Mouse (Mus musculus) right cerebral cortex, postnatal 14 days (tissue): ENCODE measurements around the gene Bmp8b.
"Not testable (repeated sequence)": the region's sequence is repeated elsewhere in the genome, so short reads cannot be mapped to it uniquely, and the experiment has no call there.

Source experiments
- DNase-seq: peaks from one replicate; pipeline ENCODE4 v3.0.0; 2022

Gene Bmp8b

DNA sequence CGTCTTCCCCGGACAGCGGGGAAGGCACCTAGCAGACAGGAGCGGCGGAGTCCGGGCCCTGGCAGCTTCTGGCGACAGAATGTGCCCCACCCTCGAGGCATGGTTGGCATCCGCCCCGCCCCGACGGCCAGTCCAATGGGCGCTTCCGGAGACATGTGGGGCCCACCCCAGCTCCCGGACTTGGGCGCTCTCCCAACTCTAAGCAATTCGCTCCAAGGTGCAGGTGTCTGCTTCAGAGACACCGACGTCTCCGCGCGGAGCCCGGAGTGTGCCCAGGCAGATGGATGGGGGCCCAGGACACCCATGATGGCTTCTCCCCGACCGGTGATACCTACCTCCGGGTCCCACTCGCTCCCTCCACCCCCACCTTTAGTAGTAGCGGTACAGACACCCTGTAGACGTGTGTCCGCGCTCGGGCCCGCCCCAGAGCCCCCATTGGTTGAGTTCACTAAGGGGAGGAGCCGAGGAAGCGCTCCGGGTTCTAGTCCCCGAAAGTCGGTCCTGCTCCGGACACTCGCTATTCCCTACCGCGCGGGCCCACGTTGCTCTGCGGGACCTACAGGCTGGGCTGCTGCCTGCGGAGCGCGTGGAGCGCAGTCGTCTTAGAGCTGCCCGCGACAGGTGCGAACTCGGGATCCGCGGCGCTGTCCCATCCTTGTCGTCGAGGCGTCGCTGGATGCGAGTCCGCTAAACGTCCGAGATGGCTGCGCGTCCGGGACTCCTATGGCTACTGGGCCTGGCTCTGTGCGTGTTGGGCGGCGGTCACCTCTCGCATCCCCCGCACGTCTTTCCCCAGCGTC lies at the start of gene Bmp8b:
Bmp8b (plus strand) TSS at position 515 of the 800 bp plus-strand sequence.
- no peak for DNase-seq

DNA sequence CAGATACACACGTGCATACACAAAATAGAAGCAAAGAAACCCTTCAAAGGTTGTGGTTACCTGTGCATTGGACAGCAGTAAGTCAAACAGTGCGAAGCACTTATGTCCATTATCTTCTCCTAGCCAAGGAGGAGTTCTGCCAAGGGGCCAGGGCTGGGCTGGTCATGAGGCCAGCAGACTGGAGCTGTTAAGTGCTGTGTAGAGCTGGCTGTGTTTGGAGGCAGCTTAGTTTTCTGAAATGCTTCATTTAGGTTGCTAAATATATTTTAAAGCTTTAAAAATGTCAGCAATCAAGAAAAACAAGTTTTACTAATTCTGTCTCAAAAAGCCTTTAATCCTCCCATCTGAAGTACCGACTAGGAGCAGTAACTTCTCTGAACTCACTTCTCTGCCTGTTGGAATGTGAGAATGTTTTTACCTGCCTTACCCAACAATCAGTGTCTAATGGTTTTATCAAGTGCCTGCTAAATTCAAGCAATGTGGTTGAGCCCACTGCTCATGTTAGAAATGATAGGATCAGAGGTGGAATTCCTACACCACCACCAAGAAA lies 48.3 kb upstream of the Bmp8b start:
- DNase-seq = no peak

DNA sequence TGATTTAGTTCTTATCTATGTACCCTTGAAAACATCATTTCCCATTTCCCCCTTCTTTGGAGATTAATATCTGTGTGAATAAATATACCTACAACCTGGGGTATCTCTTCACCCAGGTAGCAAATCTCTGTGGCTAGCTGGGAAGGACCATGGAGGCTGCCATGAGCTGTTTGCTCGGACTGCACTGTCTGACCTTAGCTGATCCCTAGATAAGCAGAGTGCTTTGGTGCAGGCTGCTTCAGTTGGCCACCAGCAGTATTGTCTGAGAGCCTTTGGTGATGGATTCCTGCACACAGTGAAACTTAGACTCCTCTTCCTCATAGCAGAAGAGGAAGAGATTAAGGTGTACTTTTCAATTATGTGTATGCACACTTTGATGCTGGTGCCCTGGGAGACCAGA lies 47.0 kb upstream of the Bmp8b start:
- no peak for DNase-seq

DNA sequence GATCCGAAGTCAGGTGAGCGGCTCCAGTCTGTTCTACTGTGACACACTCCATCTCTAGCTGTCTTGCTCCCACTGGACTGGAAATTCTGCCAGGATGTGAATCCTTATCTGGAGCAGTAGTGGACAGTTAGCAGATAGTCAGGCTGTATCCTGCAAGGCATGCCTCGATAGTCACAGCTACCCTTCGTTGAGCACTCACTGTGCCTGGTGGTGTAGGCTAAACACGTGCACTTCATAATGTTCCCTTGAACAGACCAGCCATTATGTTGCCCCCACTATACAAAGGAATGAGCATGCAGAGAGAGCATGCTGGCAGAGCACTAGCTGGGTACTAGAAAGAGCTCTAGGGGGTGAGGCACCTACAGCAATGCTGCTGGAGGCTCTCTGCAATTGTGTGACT lies 43.2 kb upstream of the Bmp8b start:
- no peak for DNase-seq

DNA sequence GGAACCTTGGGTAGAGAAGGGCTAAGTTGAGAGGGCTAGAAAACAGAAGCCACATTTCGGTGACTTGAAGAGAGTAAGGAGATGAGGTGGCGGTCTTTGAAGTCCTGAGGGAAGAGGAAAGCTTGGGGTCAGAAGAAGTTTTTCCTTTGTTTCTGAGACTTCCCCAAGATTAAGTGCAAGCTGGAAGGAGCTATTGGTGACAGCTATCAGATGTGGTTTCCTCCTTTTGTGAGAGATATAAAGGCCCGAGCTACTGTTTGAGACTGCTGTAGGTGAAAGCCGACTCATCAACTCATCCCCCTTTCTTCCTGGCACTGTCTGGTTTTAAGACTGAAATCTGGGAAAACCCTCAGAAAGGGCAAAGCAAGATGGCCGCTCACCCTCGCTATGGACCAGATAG lies 36.3 kb upstream of the Bmp8b start:
- DNase-seq = no peak

DNA sequence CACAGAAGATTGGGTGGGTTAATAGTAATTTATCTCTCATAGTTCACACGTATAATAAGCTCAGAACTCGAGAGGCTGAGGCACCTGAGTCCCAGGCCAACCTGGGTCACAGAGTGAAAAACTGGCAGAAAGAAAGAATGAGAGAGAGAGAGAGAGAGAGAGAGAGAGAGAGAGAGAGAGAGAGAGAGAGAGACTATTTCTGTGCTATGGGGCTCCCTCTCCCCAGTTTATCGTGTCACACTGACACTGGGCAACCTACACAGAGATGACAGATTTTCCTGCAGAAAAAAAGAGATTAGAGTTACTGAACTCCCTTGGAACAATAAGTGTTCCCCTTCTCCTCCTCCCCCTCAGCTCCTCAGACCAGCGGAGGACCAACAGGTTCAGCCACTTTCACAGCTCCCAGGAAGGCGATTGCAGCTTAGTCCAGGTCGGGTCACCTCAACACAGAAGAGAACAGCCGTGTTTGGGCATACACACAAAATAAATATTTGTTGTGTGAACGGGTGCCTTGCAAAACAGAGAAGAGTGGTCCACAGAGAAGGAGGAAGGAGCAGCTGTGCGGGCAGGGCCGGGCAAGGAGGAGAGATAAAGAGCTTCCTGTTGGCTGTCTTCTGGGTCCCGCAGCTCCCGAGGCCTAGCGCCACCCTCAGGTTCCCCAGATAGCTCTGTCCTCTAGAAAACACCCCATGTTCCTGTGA lies 33.5 kb upstream of the Bmp8b start:
- peak; percentile 67 for DNase-seq

DNA sequence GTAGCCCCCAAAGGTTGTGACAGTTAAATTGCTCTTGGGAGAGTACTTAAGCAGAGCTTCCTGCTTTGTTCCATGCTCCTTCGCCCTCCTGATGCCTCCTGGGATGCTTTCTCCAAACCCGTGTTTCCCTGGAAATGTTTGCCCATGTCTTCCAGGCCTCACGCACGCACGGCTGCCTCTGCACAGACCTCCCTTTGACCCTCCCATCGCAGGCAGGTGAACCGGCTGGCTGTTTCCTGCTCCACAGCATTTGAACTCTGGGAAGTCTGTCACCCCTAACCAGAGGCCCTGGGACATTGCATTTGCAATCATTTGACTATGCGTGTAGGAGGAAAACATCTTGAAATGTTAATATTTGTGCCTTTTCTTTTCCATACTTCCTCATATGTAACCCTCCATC lies 28.0 kb upstream of the Bmp8b start:
- DNase-seq = no peak

DNA sequence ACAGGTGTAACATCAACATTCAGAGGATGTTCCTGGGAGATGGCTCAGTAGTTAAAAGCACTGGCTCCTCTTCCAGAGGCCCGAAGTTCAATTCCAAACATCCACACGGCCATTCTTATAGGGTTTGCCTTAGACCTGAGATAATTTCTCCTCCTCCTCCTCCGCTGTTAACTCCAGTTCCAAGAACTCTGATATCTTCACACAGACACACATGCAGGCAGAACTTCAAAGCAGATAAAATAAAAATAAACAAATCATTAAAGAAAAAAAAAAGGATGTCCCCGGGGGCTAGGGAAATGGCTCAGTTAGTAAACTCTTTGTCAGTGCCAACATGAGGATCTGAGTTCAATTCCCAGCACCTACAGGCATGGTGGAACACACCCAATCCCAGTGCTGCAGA lies 26.7 kb upstream of the Bmp8b start:
- DNase-seq = no peak

DNA sequence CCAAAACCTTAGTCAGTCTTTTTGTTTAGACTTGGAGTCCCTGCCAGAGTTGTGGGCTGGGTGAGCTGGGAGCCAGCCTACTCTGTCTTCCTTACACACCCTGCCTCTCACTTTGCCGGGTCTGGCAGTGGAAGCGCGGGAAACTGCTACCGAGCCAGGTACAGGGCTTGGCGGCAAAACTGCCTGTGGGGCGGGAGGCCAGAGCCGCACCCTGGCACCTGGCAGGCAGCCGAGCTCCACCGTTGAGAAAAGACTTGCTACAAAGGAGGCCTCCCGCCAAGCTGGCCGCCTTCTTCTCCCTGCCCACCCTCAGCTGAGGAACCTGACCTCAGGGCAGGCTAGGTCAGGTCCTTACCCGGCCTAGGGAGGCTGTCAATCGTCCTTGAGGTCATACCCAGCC lies 24.2 kb upstream of the Bmp8b start:
- DNase-seq = peak; percentile 36

DNA sequence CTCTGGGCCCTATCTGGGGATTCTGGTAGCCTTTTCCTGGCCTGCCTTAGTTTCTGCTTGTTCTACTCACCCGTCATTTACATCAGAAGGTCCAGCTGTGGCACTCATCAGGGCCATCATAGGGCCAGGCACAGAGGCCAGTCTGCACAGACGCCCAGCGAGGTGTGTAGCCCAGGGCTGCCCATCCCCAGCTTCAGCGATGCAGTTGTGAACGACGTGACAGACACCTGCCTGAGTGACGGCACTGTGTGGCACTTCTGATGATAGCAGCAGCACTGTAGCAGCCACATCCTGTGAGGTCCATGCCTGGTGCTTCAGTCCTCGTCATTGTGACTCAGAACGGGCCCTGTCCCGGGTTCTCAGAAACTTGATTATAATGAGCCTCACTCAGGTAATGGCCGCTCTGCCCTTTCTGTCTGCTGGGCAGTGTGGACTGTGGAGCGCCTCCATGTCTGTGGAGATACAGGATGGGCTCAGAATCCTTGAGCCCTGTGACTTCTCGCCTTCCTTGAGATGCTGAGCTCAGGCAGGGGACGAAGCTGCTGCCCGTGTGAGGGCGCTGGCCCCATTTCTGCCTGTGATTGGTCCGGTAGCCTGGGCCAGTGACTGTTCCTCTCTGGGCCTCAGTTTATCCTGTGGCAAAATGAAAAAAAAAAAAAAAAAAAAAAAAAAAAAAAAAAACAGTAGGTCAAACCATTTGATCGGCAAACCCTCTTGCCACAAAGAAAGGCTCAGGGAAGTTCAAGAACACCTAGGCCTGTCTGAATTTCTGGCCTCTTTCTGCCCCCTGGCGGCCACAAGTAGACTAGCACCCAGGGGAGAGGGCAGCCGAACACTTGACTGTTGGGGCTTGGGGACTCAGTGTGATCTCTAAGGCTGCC lies 22.4 kb upstream of the Bmp8b start:
- peak; percentile 44 for DNase-seq

DNA sequence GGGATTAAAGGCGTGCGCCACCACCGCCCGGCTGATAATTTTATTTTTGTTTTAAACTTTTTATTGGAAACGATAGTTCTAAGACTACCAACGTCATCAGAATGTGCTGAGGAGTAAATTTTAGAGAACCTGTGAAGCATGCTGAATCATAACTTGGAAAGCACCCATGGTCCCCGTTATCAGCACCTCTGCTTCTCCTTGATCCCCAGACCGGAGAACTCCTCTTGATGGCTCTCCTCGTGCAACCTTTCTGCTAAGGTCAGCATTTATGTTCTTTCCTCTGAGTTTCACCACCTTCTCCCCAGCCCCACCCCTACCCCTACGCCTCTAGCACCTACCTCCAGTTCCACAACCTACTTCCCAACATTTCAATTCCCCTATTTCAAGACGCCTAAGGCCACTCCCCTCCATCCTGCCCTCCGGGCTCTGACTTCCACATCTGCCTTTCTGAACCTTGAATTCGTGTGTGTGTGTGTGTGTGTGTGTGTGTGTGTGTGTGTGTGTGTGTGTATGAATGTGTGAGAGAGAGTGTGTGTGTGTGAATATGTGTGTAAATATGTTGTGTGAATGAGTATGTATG lies 21.6 kb upstream of the Bmp8b start:
- no peak for DNase-seq

DNA sequence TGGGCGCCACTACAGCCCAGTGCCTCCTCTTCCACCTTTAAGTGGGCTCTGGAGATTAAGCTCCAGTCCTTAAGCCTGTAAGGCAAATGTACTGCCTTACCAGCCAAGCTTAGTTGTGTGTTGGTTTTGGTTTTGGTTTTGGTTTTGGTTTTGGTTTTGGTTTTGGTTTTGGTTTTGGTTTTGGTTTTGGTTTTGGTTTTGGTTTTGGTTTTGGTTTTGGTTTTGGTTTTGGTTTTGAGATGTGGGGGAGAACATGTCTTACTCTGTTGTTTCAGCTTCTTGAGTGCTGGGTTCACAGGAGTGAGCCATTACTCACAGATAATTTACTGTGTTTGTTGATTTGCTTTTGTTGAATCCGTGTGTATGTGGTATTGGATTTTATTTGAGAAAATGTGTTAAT lies 19.7 kb upstream of the Bmp8b start:
- DNase-seq = no peak

DNA sequence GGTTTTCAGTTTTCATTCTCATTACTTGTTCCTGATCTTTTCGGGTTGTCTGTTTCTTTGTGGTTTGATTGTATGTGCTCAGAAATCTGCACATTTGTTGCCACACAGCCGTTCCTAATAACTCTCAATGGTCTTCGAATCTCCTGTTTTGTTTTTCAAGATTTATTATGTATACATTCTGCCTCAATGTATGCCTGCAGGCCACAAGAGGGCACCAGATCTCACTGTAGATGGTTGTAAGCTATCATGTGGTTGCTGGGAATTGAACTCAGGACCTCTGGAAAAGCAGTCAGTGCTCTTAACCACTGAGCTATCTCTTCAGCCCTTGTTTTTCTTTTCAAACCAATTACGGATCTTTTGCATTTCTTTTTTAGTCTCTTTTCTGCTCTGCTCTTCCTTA lies 18.6 kb upstream of the Bmp8b start:
- DNase-seq = no peak

DNA sequence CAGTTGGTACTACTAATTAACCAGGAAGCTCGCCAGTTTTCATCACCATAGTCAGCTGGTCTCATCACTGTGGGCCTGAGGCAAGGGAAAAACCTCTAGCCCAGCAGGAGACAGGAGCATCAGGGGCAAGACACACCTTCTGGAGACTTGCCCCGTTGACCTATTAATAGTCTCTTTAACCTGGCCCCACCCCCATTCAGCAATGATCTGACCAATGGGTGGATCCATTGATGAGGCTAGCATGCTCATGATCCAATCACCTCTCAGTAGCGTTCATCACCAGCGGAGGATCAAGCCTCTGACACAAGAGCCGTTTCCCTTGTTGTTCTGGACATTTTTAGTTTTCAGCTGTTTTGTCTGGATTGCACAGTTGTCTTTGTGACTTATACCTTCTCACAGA lies 12.3 kb upstream of the Bmp8b start:
- no peak for DNase-seq

DNA sequence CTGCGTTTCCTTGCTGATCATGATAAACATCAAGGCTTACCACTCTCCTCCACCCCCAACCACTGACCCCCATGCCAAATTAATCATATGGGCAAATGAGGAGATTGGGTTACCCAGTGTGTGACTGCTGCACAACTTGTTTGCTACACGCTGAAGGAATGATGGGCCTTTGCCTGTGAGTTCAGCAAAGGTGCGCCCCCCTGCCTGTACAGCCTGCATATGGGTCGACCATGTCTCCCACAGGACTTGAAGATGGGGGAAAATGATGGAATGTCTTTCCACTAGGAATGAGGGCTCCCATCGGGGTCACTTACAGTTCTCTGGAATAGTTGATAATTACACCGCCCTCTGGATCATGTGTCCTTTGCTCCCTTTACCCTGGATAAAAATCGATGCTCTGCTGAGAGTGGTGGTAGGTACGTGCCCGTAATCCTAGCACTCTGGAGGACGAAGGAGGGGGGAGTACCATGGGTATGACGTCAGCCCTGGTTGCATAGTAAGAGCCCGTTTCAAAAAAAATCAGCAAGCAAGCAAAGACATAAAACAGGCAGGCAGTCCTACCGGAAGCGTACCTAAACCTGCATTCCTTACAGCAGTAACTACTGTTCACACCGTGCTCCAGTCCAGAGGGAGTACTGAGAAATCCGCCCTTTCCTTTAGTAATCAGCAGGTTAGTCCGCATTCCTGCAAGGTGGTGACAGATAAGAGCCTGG lies 11.7 kb upstream of the Bmp8b start:
- DNase-seq = no peak

DNA sequence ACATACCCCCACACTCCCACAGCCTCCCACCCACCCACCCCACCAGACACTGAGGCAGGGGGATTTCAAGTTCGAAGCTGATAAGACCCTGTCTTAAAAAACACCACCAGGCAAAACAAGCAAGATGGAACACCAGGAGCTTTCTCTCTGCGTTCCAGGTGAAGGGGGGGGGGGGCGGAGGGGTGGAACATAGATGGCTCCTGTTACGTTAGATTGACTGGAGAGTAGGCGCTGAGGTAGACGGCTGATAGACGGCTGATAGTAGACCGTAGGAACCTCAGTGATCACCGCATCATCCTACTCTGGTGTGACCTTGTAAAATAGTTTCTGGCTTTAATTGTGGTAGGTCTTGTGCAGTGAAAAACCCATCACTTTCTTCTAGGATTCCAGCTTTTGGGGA lies 11.1 kb upstream of the Bmp8b start:
- DNase-seq = no peak

DNA sequence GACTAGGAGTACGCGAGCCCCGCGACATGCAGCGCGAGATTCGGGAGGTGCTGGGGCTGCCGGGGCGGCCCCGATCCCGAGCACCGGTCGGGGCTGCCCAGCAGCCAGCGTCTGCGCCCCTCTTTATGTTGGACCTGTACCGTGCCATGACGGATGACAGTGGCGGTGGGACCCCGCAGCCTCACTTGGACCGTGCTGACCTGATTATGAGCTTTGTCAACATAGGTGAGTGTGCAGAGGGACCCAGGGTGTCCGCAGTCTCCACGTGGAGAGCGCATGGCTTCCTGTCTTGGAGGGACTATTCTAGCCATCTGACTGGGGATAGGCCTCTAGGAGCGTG lies 456 bp downstream of the Bmp8b start:
- no peak for DNase-seq

DNA sequence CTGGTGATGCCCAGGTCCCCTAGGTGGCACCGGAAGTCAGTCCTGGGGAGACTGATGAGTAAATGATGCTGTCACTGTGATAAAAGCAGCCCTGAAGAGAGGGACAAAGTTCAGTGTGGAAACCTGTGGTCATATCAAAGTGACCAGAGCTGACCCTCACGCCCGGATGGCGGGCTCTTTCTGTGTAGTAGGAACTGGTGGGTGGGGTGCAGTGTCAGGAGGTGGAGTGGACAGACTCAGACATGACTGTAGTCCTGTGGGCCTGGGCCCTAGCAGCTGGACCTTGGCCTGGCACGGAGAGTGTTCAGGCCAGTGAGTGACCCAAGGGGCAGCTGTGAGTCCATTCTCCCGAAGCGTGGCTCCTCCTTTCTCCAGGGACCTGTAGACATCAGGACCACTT lies 964 bp downstream of the Bmp8b start:
- DNase-seq = not testable (repeated sequence)

DNA sequence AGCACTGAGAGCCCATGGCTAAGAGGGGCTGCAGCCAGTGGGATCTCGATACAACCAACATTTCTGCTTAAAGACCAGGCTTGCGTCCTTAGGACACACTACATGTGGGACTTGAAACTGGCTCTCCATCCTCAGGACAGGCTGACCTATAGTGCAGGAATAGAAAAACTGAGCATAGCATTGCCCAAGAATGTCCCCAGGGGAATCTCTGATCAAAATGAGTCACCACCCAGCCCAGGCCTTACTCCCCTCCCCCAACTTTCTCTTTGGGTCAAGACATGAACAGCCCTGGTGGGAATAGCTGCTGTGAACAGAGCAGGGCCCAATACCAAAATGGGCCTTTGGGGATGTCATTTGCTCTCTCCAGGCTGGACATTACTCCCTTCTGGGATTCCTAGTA lies 1.9 kb downstream of the Bmp8b start:
- no peak for DNase-seq

DNA sequence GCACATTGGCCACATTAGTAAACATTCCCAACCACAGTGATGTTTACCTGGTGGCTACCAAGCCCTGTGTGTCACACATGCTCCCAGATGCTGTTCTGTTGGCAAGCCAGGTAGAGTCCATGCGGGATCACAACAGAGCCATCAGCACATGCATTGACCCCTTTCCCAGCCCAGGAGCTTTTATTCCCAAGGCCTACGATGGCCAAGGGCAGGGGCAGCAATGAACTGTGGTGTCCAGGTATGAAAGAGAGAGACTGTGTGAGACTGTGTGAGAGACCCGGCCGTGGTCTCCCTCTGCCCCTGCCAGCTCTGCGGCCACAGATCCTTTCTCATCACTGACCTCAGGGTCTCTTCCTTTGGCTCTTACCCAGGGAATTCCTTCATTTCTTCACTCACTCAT lies 3.1 kb downstream of the Bmp8b start:
- DNase-seq = no peak

DNA sequence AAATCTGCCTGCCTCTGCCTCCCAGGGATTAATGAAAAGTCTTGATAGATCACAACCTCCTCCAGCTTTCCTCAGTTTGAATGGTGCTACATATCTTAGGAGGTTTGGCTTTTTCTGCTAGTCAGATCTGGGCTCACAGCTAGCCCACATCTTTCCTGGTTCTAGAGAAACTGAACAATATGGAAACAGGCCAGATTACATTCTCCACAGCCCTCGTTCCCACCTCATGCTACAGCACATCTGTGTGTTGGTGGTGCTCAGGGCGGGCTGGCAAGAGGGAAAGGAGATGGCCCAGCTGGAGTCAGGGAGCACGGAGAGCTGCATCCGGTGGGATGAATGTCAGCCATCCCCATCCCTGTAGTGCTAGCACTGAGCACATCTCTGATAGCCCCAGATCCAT lies 5.8 kb downstream of the Bmp8b start:
- no peak for DNase-seq

DNA sequence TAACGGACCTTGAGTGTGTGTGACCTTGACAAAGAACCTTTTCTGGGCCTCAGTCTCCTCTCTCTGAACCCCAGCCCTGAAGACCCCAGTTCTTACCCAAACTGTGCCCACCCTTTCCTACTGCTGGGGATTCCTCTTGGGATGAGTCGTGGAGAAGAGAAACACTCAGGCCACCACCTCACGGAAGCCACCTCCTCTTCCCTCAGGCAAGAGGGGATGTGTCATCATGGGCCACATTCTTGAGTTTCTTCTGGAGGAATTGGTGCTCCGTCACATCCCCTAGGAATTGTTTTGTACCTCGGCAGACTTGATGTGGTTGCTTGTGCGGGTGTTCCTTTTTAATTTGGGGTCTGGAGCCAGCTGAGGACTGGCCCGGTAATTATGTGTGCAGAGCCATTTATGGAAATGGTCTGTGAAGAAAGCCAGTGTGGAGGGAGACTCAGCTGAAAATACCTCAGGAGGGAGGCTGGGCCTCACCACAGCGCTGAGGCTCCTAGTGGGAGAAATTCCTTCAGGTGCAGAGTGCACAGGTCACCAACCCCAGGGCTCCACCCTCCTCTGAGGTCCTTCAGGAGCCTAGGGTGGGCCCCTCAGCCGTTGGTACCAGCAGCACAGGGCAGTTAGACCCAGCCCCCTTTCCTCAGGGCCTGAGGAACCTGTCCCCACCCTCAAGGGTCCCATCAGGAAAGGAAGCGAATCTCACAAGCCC lies 6.5 kb downstream of the Bmp8b start:
- not testable (repeated sequence) for DNase-seq
